Mouse (Mus musculus) granulocyte monocyte progenitor cell, adult 5-6 weeks (primary cell): ENCODE measurements around the gene Dbi. TPM values are rescaled to one million over a fixed set of nuclear protein-coding genes. Genes with fewer than 3 reads are reported as not detected.

ENCODE experiments used
- ATAC-seq: replicated peaks from 2 replicates; pipeline ENCODE4 v1.8.0; 2016; ENCODE audit warnings: mild to moderate bottlenecking, moderate TSS enrichment, inconsistent platforms; ENCODE audit not compliant: poor library complexity, severe bottlenecking
- total RNA-seq, 2 experiments: library from RNA; stranded (forward) in 1 of 2; stranded (reverse) in 1 of 2; fragments of 200-712, 200-1000 nt in 1 of 2; fragments of >200 nt in 1 of 2; fragmentation: Nextera tagmentation in 1 of 2; gene quantifications; 2 replicates each; pipeline ENCODE4 v1.2.3; 2014 to 2017

Gene Dbi
- total RNA-seq, 2 experiments from 2014 or later: 307 to 536 TPM

DNA sequence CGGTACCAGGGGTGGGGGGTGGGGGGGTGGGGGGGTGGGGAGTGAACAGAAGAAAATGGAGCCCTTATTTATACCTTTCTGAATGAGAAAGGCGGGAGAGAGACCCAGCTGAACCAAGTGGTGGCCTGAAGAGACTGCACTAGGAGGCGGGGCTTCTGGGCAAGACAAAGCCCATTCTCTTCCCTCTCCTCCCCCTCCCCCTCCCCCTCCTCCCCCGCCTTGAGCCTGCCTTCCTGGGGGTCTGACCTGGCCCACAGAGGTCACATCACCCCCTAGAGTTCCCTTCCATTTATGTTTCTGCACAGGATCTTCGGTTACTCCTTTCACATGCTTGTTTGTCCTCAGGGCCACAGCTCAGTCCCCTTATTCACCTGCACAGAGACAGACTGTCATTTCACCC, 31.7 kb downstream of the Dbi start:
- ATAC-seq: no peak

DNA sequence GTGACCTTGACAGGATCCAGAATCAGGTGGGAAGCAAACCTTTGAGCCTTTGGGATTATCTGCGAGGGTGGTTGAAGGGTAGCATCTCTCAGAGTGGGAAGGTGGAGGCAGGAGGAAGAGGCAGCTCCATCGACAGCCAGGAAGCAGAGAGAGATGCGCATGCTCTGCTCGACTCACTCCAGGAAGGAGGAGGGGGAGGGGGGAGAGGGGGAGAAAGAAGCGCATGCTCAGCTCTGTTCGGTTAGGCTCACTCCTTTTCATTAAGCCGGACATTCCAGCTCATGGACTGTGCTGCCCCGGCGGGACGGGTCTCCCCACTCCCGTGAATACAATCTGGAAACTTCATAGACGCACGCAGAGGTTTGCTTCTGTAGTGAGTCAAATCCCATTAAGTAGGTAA, 34.2 kb downstream of the Dbi start:
- no peak for ATAC-seq

DNA sequence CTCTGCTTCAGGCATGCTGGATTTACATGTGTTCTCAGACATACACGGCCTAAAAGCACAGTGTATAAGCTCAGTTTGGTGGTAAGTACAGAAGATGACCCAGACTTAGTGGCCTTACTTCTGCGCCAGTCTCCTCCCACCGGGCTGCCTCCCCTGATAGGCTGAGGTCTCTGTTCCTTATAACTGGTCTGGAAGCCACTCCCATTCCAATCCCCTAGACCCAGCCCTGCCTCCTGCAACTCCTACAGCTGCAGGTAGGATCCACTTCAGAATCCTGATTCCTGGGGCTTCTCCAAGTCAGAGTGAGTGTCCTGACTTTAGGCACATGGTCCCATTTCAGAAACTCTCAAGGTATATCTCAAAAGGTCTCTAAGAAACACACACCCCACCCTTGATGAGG, 35.2 kb downstream of the Dbi start:
- peak; percentile 49 for ATAC-seq

DNA sequence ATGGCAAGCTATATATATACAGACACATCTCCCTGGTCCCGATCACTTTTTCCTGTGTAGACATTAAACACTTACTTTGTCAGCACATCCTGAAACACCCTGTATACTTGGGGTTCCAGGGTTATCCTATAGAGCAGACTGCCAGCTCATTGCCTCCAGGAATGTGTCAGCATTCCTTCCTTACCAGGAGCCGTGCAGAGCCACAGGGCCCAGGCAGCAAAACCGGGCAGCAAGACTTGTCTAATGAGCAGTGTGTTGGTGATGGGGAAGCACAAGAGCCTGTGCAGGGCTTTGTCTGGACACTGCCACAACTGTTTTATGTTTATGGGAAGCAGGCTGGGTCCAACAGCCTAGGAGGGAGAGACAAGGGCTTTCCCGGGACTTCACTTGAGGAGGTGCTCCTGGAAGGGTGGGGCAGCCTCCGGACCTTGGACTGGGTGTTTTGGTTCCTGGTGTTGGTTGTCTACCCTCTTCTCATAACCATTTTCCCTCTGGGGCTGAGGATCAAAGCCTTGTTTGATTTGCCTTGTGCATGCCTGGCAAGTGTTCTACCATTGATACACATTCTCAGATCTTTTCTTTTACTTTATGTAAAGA, 36.9 kb downstream of the Dbi start:
- ATAC-seq: no peak

DNA sequence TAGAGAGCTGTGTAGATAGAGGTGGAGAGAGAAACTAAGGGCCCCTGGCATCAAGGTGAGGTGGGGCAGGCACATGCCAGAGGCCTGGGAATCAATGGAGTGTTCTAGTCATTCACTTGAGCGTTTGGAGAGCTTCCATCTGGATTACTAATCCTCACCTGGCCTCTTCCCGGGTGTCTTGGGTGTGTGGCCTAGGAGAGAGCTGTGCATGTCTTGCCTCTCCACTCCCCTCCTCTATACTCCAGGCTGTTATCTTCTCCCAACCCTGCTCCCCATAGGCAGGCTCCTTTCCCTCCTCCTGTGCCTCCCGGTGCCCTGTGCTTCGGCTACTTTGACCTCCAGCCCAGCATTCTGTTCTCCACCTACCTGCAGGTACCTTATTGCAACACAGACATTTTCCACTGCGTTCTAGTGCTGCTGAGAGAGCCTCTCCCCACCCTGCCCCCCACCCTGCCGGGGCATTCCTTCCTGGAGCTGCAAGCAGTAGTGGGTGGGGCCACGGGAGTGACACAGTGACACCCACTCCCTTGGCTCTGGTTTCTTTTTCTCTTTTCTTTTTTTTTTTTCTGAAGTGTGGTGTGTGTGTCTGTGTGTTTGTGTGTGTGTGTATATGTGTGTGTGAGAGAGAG, 37.8 kb downstream of the Dbi start:
- no peak for ATAC-seq

DNA sequence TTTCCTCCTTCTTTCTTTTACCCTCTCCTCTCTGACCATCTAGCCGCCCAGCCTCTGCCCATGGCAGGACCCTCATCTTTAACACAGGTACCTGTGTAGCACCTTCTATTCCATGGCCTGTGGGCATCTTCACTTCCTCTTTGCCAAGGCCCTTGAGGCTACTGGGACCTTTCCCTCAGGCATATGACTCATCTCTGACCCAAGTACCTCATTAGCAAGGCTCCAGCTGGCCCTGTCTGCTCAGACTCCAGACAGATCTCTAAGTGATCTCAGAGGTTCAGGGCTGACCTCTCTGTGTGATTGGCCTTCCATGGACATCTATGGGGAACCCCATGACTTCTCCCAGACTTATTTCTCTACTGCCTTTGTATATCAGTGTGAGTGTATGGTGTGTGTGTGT, 40.2 kb downstream of the Dbi start:
- peak; percentile 67 for ATAC-seq

DNA sequence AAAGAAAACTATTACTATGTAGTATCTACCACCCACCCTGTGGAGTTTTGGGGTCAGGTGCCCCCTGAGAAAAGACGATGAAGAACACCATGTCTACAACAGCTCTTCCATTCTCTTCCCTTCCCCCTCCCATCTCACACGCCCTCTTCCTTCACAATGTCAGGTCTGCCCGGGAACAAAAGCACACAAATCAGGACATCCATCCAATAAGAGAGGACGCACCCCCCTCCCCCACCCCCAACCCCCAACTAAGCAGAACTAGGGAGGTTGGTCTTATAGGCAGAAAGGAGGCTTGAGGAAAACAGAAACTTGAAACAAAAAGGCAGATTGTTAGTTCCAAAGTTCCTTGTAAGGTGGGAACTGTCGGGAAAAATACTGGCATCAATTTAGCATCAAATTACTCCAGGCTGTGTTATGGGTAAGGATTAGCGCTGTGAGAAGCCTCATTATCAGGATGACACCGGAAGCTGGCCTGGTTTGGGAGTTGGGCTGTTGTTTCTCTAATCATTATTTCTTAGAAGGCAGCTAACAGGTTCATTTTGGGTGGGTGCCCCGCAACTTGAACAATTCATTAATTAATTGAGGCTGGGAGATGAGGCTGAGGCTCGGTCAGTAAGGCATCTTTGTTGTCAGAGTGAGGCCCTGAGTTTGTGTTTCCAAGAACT, 43.0 kb downstream of the Dbi start:
- ATAC-seq: no peak

DNA sequence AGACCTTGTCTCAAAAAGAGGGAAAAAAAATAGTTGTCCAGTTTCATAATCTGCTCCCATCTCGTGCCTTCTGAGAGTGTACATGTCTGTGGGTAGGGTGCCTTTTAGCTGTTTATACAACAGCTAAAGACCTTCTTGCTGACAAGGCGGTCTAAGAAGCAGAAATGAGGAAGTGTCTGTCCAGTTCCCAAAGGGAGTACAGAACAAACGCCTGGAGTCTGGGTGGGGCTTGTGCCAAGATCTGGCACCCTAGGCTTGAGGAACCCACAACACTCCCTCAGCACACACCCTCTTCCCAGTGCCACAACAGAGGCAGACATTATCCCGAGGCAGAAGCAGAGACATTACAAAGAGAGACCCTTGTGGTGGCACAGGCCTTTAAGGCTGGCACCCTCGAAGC, 45.4 kb downstream of the Dbi start:
- peak; percentile 70 for ATAC-seq

DNA sequence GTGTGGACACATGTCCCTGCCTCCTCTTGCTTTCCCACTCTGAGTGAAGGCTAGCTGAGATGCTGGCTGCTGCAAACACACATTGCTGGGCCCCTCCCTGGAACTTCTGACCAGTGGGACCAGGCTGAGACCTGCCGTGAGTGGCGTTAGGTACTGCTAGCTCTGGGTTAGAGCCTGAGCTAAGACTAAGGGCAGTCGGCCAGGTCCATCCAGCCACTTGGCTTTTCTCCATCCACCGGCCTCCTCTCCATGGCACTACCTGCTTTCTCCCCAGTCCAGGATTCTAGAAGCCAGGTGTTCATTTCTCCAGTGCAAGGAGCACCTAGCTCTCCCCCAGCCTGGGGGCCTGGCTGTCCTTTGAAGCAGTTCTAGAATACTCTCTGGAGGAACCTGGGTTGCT, 45.9 kb downstream of the Dbi start:
- ATAC-seq: no peak

DNA sequence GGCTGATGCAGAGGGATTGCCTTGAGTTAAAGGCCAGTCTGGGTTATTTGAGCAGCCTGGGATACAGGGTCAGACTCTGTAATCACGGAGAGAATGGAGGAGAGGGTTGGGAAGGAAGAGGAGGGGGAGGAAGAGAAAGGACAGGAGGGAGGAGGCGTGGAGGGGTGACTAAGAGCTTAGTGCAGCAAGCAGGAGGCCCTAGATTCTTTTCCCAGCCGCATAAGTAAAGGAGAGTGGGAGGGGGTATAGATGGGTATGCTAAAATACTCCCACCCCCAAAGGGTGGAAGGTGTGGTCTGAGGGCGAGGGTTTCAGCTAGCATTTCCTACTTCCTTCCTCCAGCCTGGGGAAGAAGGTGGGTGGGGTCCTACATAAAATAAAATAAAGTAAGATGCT, 46.6 kb downstream of the Dbi start:
- ATAC-seq: no peak

DNA sequence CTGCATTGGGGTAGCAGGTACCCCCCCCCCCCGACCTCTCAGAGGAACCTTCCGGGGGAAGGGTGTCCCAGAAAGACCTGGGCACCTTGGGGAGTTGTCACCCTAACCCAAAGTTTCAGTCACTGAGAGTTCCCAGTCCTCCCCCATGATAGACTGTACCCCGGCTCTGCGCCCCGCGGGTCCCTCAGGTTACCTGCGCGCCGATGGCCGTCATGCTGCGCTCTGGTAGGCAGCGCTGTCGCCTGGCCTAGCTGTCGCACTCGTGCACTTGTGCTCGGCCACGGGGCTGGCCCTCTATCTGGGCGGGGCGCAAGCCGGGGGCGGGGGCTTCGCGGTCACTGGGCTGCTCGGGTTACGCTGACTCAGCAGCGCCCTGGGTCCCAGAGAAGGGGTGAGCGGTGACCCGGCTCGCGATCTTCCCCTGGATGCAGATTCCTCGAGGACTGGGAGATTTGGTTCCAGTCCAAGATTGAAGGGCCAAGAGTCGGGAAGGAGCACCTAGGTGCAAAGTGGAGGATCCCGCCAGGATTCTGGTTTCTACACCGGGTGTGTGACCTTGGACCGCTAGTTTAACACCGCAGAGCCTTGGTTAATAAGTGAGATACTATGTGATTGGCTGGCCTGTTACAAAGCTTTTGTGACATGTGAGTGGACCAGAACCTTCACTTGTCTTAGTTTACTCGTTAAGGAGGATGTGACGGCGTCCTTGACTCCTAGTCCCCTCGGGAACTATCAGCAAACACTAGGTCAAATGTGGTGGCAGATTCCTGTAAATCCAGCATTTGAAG, 47.2 kb downstream of the Dbi start, which contains the start of gene Tmem37:
Gene Tmem37, minus strand, starts transcription at position 556 of the 788 bp plus-strand sequence.
- ATAC-seq: peak; percentile 80

DNA sequence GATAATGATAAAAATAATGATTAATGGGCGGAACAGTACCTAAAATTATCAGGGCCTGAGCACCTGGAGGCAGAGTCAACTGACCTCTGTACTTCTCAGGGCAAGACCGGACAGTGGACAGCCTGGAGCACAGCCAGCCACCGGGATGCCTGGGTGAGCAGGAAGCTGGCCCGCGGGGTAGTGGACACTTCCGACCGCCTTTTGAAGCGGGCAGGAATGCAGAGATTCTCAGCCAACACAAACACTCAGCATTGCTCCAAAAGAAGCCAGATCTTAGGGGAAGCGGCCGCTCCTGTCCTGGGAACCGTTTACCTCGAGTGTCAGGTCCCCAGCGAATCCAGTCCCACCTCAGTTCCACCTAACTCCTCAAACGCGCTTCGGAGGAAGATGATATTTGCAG, 48.0 kb downstream of the Dbi start:
- ATAC-seq: no peak

DNA sequence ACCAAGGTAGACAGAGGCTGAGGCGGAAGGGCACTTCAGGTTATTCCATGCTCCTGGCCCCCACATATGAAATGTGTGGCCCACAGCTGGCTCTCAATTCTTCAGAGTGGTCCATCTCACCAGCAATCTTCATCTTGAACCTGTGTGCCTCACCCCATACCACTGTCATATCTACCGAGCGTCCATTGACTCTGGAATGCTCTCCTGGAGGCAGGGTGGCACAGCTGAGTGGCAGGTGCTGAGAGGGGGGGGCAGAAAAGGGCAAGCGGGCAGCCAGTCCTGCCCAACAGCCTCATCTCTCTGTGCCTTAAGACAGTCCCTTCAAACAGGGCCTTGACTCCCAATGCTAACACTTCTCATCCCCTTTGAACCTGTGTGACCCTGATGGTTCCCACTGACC, 49.7 kb downstream of the Dbi start:
- no peak for ATAC-seq

DNA sequence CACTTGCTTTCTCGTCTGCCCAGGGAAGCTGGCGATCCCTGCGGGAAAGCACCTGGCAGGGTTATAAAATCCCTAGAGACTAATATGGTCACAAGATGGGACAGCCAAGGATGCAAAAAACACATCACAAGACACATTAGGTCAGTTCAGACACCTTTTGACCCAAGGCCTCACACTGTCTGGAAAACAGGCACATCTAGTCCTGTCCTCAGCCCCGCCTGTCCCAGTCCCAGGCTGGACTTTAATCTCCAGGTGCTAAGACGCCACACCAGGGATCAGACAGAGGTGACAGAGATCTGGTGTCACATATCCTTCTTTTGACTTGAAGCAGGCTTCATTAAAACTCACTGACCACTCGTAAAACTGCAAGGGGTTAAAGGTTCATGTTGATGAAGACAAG, 50.7 kb downstream of the Dbi start:
- no peak for ATAC-seq

DNA sequence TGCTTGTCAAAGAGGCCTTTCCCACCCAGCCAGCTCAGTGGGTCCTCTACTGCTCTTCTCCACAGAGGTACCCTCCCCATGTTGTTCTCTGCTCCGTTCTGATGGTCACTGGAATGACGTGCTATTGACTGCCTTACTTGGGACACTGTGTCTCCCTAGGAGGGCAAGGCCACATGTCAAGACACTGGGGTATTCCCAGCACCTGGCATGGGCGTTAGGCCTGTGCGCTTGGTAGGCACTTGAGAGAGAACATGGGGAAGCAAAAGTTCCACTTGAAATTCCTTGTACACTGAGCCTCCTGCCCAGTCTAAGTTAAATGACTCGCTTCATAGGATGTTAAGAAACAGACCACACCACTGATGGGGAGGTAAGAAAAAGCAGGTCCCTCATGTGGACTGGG, 51.8 kb downstream of the Dbi start:
- ATAC-seq: no peak

DNA sequence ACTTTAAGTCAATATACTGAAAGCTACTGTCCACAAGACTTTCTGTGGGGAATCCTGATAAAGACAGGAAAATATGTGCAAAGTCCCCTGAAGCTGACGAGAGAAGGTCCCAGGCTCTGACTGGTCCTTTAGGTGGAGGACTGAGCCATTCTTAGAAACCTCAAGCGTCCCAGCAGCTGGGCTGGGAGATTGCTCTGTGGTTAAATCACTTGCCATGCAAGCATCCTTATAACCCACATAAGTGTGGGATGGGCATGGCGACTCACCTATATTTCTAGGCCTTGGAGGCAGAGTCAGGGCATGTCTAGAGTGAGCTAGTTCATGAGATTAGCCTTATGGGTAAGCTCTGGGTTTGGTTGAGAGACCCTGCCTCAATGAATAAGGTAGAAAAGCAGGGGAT, 54.3 kb downstream of the Dbi start:
- no peak for ATAC-seq

DNA sequence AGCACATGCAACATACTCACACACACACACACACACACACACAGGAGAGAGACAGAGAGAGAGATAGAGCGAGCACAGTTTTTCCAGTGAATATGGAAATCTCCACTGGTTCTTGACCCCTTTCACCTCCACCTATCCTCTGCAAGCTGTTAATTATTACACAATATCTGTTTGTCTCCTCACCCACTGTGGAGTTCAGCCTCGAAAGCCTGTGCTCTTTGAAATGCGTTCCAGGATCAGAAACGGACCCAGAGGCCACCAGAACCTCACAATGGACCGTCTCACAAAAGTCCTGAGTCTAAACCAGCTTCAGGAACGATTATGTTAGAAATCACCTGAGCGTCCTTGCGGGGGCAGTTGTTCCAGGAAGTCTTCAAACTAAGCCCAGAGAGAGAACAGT, 54.7 kb downstream of the Dbi start:
- ATAC-seq: no peak

DNA sequence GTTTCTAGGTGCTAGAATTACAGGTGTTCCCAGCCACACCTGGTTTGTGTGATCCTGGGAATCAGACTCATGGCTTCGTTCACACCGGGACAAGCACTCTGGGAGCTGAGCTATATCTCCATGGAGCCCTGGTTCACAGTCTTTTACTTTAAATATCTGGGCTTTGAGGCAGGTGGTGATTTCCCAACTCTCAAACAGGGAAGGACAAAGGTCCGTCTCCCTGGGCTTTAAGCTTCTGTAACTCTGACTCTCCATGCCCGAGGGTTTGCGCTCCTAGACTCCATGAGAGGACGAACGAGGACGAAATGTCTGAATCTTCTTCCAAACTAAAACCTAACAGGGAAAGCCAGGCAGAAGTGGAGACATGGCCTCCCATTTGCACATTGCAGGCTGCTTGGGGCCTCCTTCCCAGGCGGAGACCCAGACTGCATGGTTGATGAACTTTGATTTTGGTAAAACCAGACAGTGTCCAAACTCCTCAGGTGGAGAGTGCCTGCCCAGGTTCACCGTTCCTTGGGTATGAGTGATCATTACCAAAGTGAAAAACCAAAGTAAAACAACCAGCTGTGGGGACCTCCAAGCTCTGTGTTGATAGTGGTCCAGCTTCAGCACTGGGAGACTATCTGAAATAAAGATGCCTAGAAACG, 56.7 kb downstream of the Dbi start:
- no peak for ATAC-seq
